Mouse (Mus musculus): ENCODE data around the gene Dclre1c. TPM values are rescaled to one million over a fixed set of nuclear protein-coding genes. Genes with fewer than 3 reads are reported as not detected.
"Not testable (repeated sequence)": the region's sequence is repeated elsewhere in the genome, so short reads cannot be mapped to it uniquely, and the experiment has no call there.

Gene Dclre1c
- total and polyA plus RNA-seq, 3 experiments, result 6.0 to 9.6 (median 7.0) TPM

GRCm38 (mm10) chr2:3387105-3387860, 36.6 kb upstream of the Dclre1c start:
- Histone ChIP-seq H3K36me3 (replicated peaks in 1 of 2; ENCODE audit: control insufficient read depth in 1 of 2, insufficient read depth in 1 of 2, low read length in 1 of 2) (no peaks in the 10 kb centered on the region), H3K27me3 (replicated peaks) (no peaks in the 10 kb centered on the region), H3K4me2 (ENCODE audit: insufficient read depth, low read depth, poor library complexity, severe bottlenecking) (no peak overlapping the region), H3K27ac (ENCODE audit: insufficient read depth, low read depth) (no peak overlapping the region), H3K9me3 (replicated peaks; ENCODE audit: low read length) (no peaks in the 10 kb centered on the region), H3K79me2 (replicated peaks; ENCODE audit: control insufficient read depth, extremely low read depth, insufficient read depth, poor library complexity, severe bottlenecking) (no peaks in the 10 kb centered on the region), H3K4me3 (replicated peaks in 1 of 3; ENCODE audit: low read depth in 2 of 3, low read length in 2 of 3, poor library complexity in 1 of 3) (no peak overlapping the region), H3K4me1 (ENCODE audit: control insufficient read depth in 1 of 2, insufficient read depth in 2 of 2) (0 out of 4 replicates have a peak, but pooled peaks cover 0 to 4% of the 10 kb centered on the region in 2 experiments), H3K9ac (ENCODE audit: insufficient read depth, low read depth) (no peak overlapping the region)
- TF ChIP-seq EP300 (IDR thresholded peaks at IDR 0.05; ENCODE audit: low read length) (no peak), PAX5 (IDR thresholded peaks at IDR 0.05; ENCODE audit: low read length) (no peak), ZMIZ1 (IDR thresholded peaks at IDR 0.05; ENCODE audit: low read depth, low read length) (no peak), SMC3 (IDR thresholded peaks at IDR 0.05; ENCODE audit: low read depth, low read length) (no peak), JUND (conservative IDR thresholded peaks at IDR 0.05; ENCODE audit: low read depth, low read length) (no peak), CTCF (conservative IDR thresholded peaks at IDR 0.05 in 1 of 2, IDR thresholded peaks at IDR 0.05 in 1 of 2; ENCODE audit: low read depth in 2 of 2, low read length in 2 of 2) (no peak), BHLHE40 (IDR thresholded peaks at IDR 0.05; ENCODE audit: low read depth, low read length) (no peak)
- in situ Hi-C loops (cut with MboI; ENCODE audit: low pct_ligation_motif_present, low pct_unique_long_range_greater_than_20kb, low sequenced_read_pairs), result no loop called here
- dilution Hi-C loops (cut with MboI; ENCODE audit: extremely low pct_ligation_motif_present, extremely low pct_unique_long_range_greater_than_20kb, low sequenced_read_pairs), result no loop called here
- no peak for DNase-seq (ENCODE audit: extremely low read depth)

GRCm38 (mm10) chr2:3391945-3392344, 32.0 kb upstream of the Dclre1c start:
- dilution Hi-C loops (cut with MboI; ENCODE audit: extremely low pct_ligation_motif_present, extremely low pct_unique_long_range_greater_than_20kb, low sequenced_read_pairs), result no loop called here
- TF ChIP-seq CTCF (conservative IDR thresholded peaks at IDR 0.05 in 1 of 2, IDR thresholded peaks at IDR 0.05 in 1 of 2; ENCODE audit: low read depth in 2 of 2, low read length in 2 of 2) (0 out of 4 replicates have a peak, but pooled peaks of 1 of the 2 experiments have one; percentile 5), MXI1 (IDR thresholded peaks at IDR 0.05; ENCODE audit: low read depth, low read length) (no peak)
- in situ Hi-C loops (cut with MboI; ENCODE audit: low pct_ligation_motif_present, low pct_unique_long_range_greater_than_20kb, low sequenced_read_pairs), result no loop called here

GRCm38 (mm10) chr2:3397110-3397509, 26.8 kb upstream of the Dclre1c start, which contains the start of gene Olah:
Gene Olah, minus strand, starts transcription at chr2:3397210.
- in situ Hi-C loops (cut with MboI; ENCODE audit: low pct_ligation_motif_present, low pct_unique_long_range_greater_than_20kb, low sequenced_read_pairs); dilution Hi-C loops (cut with MboI; ENCODE audit: extremely low pct_ligation_motif_present, extremely low pct_unique_long_range_greater_than_20kb, low sequenced_read_pairs); H3K4me2 ChIP-seq (ENCODE audit: insufficient read depth, low read depth, poor library complexity, severe bottlenecking); H3K9me3 ChIP-seq (replicated peaks; ENCODE audit: low read length); DNase-seq (ENCODE audit: extremely low read depth); H3K4me1 ChIP-seq (ENCODE audit: control insufficient read depth in 1 of 2, insufficient read depth in 2 of 2); H3K27ac ChIP-seq (ENCODE audit: insufficient read depth, low read depth); H3K27me3 ChIP-seq (replicated peaks); H3K36me3 ChIP-seq (replicated peaks in 1 of 2; ENCODE audit: control insufficient read depth in 1 of 2, insufficient read depth in 1 of 2, low read length in 1 of 2); H3K9ac ChIP-seq (ENCODE audit: insufficient read depth, low read depth); H3K4me3 ChIP-seq (replicated peaks in 1 of 3; ENCODE audit: low read depth in 2 of 3, low read length in 2 of 3, poor library complexity in 1 of 3); H3K79me2 ChIP-seq (replicated peaks; ENCODE audit: control insufficient read depth, extremely low read depth, insufficient read depth, poor library complexity, severe bottlenecking): not testable (repeated sequence)

More at GRCm38 (mm10) chr2:3391945-3392344, 32.0 kb upstream of the Dclre1c start:
- DNase-seq (ENCODE audit: extremely low read depth), result no peak
- Histone ChIP-seq H3K4me1 (ENCODE audit: control insufficient read depth in 1 of 2, insufficient read depth in 2 of 2) (0 out of 4 replicates have a peak, but pooled peaks cover 0 to 4% of the 10 kb centered on the region in 2 experiments), H3K79me2 (replicated peaks; ENCODE audit: control insufficient read depth, extremely low read depth, insufficient read depth, poor library complexity, severe bottlenecking) (no peaks in the 10 kb centered on the region), H3K4me2 (ENCODE audit: insufficient read depth, low read depth, poor library complexity, severe bottlenecking) (no peak overlapping the region), H3K9me3 (replicated peaks; ENCODE audit: low read length) (no peaks in the 10 kb centered on the region), H3K9ac (ENCODE audit: insufficient read depth, low read depth) (no peak overlapping the region), H3K27ac (ENCODE audit: insufficient read depth, low read depth) (no peak overlapping the region), H3K4me3 (replicated peaks in 1 of 3; ENCODE audit: low read depth in 2 of 3, low read length in 2 of 3, poor library complexity in 1 of 3) (no peak overlapping the region), H3K27me3 (replicated peaks) (no peaks in the 10 kb centered on the region), H3K36me3 (replicated peaks in 1 of 2; ENCODE audit: control insufficient read depth in 1 of 2, insufficient read depth in 1 of 2, low read length in 1 of 2) (no peaks in the 10 kb centered on the region)

Data from CH12.LX (cell line).